Mouse (Mus musculus) regulatory T cell (primary cell): ENCODE data around the gene Mak.

Source experiments
- in situ Hi-C: fragments of 300-600 bp; cut with MboI, MseI; formaldehyde crosslinking; loops from one replicate; pipeline ENCODE4 v1.15.1; 2025; ENCODE audit warnings: high pct_unique_total_duplicates

The Mak gene

GRCm38 (mm10) chr13:41079421-41079780 lies at the start of gene Mak:
Gene Mak, minus strand, starts transcription at chr13:41079706.
- in situ Hi-C loops = no loop called here

GRCm38 (mm10) chr13:41129061-41129460 lies 49.6 kb upstream of the Mak start:
- in situ Hi-C loops = no loop called here

- in situ Hi-C loops = no loop called here
Measured at GRCm38 (mm10) chr13:41128326-41128725, 48.8 kb upstream of the Mak start.

- in situ Hi-C loops = no loop called here
Measured at GRCm38 (mm10) chr13:41123666-41124225, 44.2 kb upstream of the Mak start.

GRCm38 (mm10) chr13:41119152-41119945 lies 39.8 kb upstream of the Mak start:
- in situ Hi-C loops = no loop called here

- in situ Hi-C loops = no loop called here
Measured at GRCm38 (mm10) chr13:41113940-41114339, 34.4 kb upstream of the Mak start, which contains the start of gene Sycp2l. Gene Sycp2l, plus strand, starts transcription at chr13:41114307.

- in situ Hi-C loops = no loop called here
Measured at GRCm38 (mm10) chr13:41110935-41111334, 31.4 kb upstream of the Mak start, which contains the start of gene Gcm2. Gene Gcm2, minus strand, starts transcription at chr13:41111035.

- in situ Hi-C loops = no loop called here
Measured at GRCm38 (mm10) chr13:41105541-41105940, 26.0 kb upstream of the Mak start.

- in situ Hi-C loops = no loop called here
Measured at GRCm38 (mm10) chr13:41103841-41104525, 24.5 kb upstream of the Mak start.

- in situ Hi-C loops = no loop called here
Measured at GRCm38 (mm10) chr13:41100031-41100430, 20.5 kb upstream of the Mak start.

- in situ Hi-C loops = no loop called here
Measured at GRCm38 (mm10) chr13:41098325-41098724, 18.8 kb upstream of the Mak start.

- in situ Hi-C loops = no loop called here
Measured at GRCm38 (mm10) chr13:41097324-41098058, 18.0 kb upstream of the Mak start.

GRCm38 (mm10) chr13:41094160-41094559 lies 14.7 kb upstream of the Mak start:
- in situ Hi-C loops = no loop called here

GRCm38 (mm10) chr13:41091271-41091670 lies 11.8 kb upstream of the Mak start:
- in situ Hi-C loops = no loop called here

GRCm38 (mm10) chr13:41088746-41089145 lies 9.2 kb upstream of the Mak start:
- in situ Hi-C loops = no loop called here

- in situ Hi-C loops = no loop called here
Measured at GRCm38 (mm10) chr13:41085140-41085539, 5.6 kb upstream of the Mak start.

- in situ Hi-C loops = loop anchor here (5.0 kb wide), 1 partner anchor 153 kb away; no protein-coding TSS in a partner anchor
Measured at GRCm38 (mm10) chr13:41084521-41084920, 5.0 kb upstream of the Mak start.

- in situ Hi-C loops = loop anchor here (5.0 kb wide), 1 partner anchor 157 kb away; no protein-coding TSS in a partner anchor
Measured at GRCm38 (mm10) chr13:41080700-41081099, 1.2 kb upstream of the Mak start.

GRCm38 (mm10) chr13:41079859-41080258 lies 353 bp upstream of the Mak start:
- in situ Hi-C loops = loop anchor here (5.0 kb wide), 1 partner anchor 157 kb away; no protein-coding TSS in a partner anchor

GRCm38 (mm10) chr13:41078690-41079420 lies 651 bp downstream of the Mak start:
- in situ Hi-C loops = no loop called here

- in situ Hi-C loops = no loop called here
Measured at GRCm38 (mm10) chr13:41077921-41078320, 1.6 kb downstream of the Mak start.
